Mouse (Mus musculus) heart, postnatal 4 days (tissue): Measurements from ENCODE around the gene Agbl4. TPM values are rescaled to one million over a fixed set of nuclear protein-coding genes. Genes with fewer than 3 reads are reported as not detected.
"Not testable (repeated sequence)": the region's sequence is repeated elsewhere in the genome, so short reads cannot be mapped to it uniquely, and the experiment has no call there.

Experiments
- DNase-seq: peaks from one replicate; pipeline ENCODE4 v3.0.0; 2021
- total RNA-seq, 2 experiments: library from RNA; stranded (reverse); gene quantifications; 2 replicates each; pipeline ENCODE4 v1.2.3; 2021

Gene Agbl4
- total RNA-seq, 2 experiments from 2014 or later = 0.43 to 0.72 TPM

DNA sequence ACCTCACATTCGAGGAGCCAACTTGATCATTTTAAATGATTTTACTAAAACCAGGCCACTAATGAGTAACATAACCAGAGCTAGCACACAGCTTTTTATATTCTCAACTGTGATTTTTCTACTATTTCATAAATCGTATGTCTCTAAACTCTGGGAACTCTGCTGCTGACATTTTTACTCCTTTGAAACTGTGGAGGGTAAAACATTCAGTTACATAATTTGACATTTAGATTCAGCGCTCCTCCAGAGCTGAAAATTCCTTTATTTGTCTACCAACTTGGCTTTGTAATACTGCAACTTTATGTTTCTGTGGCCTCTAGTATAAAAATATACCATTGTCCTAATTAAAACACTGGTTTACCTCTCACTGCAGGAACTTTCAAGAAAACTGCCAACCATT lies 523.6 kb downstream of the Agbl4 start:
- DNase-seq = no peak

DNA sequence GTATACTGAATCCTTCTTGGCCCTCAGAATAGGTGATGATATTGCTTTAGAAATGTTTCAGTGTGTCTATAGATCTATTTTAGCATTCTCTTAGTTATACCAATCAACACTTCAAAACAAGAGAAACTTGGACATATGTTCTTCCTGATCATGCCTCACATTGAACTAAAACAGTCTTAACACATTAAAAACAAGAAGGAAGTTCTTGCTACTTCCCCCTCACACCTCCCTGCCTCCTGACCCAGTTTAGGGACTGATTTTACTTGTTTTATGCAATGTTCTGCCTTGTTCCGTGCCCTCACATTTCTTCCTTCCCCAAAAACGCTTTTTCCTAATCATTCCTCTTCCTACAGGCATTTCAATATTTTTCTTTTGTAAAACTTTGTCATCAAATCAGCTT lies 604.2 kb downstream of the Agbl4 start:
- DNase-seq = no peak

DNA sequence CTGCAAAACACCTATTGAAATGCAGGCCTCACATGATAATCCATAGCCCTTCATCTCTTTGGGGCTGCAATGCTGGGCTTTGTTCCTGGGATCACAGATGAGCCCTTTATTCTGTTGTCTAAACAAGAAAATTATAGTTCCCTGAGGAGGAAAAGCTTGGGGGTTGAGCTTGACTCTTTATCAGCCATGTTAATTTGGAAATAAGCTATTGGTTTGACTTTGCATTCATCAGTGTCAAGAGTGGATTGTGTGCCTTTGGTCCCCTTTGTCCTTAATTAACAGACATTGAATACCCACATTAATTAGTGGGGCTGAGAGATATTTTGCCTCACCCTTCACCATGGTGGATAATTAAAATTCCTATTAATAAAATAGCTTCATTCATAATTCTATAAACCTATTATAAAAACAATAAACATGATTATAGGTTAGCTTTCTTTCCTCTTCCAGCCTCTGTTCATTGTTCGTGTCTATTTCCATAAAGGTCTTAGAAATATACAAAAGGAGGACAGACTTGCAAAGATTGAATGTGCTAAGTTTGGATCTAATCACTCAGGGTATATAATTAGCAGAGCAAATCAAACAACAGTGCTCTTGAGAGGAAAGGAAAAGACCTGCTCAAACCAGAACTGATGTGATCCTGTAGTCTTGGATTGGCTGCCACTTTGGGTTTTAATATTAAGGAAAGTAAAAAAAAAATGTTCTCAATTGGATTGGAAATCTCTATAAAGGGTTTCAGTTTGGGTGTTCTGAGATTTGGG lies 607.4 kb downstream of the Agbl4 start:
- DNase-seq = no peak

DNA sequence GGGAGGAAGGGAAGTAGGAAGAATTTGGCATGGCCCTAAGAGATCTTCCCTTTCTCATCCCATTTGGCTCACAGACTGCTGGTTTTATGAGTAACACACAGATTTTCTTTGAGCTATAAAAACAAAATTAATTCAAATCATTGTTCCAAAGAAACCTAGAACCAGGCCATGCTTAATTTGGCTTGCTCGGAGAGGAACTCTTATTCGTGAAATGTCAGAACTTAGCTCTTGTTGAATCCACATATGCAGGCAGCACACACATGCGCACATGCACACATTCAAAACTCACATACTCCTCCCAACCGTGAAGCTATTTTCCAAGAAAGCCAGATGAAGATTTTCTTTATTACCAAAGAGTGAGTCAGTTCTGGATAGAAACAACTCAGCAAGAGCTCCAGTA lies 621.9 kb downstream of the Agbl4 start:
- DNase-seq = no peak

DNA sequence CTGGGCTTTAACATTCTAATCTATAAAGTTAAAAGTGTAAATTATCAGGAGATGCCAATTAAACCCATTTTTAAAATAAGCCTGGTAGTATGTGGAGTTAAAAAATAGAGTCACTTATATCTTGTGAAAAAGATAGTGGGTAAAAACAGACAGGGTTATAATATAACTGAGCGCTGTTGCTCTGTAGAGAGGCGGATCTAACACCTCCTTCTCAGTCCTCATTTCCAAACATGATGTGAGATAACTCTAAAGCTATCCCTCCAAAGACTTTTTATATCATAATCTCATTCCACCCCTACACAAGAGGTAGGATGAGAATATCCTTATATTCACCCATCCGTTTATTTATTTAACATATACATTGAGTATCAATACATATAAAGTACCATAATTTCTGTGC lies 669.9 kb downstream of the Agbl4 start:
- no peak for DNase-seq

DNA sequence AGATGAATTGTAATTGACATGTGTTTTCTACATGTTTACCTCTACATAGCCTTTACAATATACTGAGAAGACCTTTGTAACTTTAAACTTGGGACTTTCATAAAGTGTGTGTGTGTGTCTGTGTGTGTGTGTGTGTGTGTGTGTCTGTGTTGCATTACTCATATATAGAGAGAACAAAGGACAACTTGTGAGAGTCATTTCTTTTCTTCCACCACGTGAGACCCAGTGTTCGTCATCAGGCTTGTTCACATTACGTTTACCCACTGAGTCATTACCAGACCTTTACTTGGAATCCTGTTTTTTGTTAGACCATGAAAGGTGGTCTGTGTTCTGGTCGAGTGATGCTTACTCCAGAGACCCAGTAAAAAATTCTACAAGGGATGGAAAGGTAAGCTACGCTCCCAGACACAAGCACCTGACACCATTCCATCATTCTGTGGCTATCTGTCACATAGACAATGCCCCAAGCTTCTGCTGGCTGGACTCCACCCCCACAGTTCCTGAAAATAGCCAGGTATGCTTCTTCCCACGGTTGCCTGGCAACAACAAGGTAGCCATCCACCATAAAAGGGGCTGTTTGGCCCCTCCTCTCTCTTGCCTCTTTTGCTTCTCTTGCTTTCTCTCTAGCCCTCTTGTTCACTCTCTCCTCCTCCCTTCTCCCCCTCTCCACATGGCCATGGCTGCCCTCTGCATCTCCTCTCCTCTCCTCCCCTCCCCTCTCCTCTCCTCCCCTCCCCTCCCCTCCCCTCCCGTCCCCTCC lies 676.5 kb downstream of the Agbl4 start:
- no peak for DNase-seq

DNA sequence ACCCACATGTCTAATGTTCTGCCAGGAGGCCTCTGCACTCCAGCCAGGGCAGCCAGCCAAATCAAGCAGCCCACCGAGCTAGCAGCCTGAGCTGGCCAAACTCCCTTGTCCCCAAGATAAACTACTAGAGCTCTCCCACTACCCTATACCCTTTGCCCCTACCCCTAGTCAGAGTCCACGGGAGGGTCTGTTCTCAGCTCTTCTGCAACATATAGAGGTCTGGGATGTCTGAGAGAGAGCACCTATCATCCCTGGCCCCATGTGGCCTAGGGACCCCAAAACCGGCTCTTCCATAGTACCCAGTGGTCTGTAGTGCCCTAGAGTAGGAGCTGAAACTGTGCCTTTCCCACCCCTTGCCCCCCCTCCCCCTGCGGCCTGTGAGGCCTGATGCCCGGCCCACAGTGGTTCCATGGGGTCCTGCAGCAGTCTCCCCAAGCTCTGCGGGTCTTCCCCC lies 677.3 kb downstream of the Agbl4 start:
- no peak for DNase-seq

DNA sequence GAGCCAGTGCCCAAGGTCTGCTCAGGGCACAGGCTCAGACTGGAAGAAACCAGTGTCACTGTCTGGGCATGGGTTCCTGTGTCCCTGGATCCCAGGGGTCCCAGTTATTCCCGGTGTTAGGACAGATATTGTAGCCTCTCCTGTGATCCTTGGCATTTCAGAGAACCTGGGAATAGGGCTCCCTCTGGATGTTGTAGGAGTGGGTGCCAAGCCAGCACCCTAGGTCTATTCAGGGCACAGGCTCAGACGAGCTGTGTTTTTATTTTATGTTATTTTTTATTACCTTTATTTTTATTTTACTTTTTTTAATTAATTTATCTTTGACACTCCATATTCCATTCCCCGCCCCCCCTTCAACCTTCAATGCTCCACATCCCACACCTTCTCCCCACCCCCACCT lies 680.3 kb downstream of the Agbl4 start:
- no peak for DNase-seq

DNA sequence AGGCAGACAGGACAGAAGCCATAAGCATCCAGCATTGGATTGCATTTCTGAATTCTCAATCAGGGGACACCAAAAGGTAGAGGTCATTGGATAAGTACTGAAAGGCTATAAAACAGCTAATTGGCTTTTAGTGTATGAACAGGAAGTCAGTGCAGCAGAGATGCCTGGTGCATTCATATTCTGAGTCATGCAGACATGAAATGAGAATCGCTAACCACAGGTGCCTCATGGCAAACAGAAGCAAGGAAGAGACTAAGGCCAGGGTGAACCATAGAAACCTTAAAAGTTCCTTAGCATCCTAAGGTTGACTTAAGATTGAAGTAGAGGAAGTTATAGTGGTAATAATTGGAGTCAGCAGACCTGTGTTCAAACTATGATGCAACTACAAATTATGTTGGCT lies 687.9 kb downstream of the Agbl4 start:
- DNase-seq = no peak

DNA sequence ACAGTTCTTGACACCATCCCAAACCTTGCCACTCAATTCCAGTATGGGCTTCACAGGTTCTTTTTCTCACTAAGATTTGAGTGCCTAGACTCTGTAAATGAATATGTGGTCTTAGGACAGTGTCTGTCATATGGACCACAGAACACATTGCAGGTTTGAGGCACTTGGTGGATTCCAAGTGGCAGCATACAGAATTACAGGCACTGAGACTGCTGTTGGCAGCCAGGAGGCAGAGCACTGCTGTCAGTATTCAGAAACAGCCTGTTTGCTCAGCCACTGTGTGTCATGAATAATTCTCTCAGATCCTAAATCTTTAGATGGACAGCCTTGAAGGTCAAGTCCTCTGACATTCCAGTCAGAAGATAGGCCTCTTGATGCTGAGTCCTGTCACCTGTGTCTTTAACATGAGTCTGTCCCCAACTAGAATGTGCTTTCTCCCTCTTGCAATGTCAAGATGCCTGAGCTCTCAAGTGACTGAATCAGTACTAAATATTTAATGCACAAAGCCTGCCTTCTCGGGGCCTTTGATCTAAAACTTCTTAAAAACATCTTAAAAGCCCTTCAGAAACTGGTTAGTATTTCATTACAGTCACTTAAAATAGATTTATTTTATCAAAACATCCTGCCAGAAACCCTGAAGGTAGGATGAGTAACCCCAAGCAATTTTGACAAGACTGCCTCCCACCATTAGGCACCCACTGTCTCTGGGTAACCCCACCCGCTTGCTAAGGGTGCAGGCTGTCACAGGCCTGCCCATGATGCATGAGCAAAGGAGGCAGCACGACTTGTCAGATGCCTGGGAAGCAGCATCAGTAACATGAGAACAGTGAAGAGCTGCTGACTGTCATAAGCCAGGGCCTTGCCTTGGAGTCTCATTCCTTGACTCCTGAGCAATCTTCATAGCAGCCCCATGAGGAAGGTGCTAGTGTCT lies 739.0 kb downstream of the Agbl4 start:
- DNase-seq = no peak

DNA sequence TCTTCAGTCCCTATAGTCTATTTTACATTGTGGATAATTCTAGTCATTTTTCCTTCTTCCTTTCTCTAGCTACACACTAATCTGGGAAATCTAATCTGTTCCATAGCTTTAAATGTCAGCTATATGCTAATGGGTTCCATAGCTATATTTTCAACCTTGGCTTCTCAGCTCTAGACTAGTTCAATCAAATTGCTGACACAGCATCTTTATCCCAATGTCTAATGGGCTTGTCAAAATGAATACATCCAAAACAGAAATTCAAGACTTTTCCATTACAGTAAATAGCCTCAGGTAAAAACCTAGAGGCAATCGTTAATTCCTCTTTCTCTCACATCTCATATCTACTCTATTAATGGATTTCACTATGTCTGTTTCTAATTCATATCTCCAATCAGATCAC lies 750.3 kb downstream of the Agbl4 start:
- DNase-seq = no peak

DNA sequence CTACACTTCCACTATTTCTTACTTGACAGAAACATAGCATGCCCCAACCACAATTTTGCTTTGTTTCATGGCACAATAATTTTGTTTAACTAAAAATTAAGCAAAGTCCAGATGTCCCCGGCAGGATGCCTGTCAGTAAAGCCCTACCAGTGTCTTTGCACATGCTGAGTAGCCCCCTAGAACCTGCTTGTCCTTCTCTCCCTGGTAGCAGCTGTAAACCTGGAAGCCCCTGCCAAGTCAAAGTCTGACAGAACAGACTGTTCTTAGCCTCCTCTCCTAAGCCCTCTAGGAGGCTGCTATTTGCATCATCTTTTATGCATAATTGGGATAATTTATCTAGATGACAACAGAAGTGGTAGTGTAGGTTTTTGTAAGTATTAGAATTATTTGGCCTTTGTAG lies 758.4 kb downstream of the Agbl4 start:
- DNase-seq = no peak

DNA sequence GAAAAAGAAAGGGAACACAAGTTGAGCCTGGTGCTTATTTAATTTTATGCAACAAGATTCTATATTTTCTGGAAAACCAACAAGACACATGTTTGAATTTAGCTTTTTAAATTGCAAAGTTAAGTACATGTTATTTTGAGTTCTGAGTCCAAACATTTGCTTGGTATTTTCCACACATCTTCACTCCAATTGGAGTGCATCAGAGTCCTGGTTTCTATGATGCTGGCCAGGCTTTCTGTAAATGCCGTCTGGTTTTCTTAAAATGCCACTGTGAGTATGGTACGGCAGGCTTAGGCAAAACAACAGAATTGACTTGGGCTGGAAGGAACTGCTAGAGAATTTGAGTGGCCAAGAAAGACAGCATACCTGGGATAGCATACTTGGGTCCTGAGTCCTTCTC lies 784.0 kb downstream of the Agbl4 start:
- no peak for DNase-seq

DNA sequence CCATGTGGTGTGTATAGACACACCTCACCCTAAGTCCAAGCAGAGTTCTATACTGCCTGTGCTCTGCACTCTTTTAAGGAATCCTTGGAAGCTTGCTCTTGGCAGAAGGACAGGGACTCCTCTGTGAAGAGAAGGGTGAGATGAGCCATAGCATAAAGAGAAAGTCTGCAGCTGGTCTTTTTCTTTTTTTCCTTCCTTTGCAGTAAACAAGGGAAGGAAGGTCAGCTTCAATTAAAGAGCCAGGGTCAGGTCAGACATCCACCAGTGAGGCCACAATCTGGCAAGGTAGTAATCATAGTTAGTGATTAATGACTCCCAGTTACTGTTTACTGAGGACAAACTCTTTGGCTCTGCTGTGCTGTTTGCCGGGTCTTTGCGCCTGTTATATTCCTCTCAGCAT lies 802.6 kb downstream of the Agbl4 start:
- DNase-seq = no peak

DNA sequence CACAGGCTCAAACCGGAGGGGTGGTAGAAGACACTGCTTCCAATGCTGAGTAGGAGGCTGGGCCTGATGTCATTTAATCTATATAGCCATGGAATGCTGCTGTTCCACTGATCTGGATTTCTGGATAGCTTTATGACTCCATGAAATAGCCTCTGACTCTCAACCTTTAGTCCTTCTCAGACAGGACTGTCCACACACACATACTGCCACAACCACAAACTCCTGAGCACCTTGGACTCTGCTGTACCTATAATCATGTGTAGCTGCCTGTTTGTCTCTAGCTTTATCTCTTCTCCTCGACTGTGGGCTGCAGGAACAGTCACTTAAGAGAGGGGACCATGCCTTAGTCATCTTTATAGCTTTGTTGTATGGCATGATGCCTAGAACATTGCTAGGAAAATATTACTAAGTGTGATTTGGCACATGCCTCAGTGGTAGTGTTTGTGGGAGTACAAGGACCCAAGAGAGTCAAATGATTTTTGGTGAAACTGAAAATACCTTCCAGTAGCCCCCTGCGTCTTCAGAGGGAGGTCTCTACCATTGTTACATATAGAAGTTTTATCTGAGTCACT lies 817.8 kb downstream of the Agbl4 start:
- DNase-seq = no peak

DNA sequence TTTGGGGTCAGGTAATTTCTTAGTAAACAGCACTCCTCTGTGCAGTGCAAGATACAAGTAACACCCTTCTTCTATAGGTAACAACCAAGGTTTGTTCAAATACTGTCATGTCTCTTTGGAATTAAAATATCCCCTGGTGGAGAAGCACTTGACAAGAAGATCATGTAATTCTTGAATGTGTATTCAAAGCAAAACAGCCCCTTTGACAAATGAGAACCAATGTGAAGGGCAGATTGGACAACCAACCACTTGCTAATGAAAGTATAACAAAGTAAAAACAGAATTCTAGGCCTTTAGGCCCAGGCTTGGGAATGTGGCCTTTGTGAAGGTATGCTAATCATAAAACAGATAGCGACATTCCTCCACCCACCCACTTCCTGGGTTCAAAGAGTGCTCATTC lies 821.6 kb downstream of the Agbl4 start:
- DNase-seq = not testable (repeated sequence)

DNA sequence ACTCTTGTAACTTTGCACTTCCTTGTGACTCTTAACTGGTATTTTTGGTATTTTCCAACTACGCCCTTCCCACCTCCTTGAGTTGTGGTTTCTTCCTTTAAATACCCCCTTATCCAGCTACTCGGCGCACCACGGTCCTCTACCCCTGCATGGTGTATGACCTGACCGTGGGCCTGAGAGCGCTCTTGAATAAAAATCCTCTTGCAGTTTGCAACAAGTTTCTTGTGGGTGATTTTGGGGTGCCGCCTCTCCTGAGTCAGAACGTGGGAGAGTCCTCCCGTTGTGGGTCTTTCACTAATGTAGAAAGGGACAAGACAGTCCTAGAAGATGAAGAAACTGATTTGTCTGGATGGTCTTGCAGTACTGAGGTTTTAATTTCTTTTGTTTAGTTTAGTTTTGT lies 822.1 kb downstream of the Agbl4 start:
- DNase-seq = not testable (repeated sequence)

DNA sequence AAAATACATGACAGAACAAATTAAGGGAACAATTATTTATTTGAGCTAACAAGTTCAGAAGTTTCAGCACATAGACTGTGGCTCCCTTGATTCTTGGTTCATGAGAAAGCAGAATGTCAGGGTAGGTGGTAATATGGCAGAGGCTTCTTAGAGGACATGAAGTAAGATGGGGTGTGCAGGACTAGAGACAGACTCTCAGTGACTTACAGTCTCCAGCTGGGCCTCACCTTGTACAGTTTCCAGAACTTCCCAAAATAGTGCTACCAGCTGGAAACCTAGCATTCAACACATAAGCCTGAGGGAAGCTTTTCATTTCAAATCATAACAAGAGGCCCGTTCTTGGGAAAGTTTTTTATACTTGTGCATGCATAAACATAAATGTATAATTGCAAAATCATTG lies 836.4 kb downstream of the Agbl4 start:
- no peak for DNase-seq

DNA sequence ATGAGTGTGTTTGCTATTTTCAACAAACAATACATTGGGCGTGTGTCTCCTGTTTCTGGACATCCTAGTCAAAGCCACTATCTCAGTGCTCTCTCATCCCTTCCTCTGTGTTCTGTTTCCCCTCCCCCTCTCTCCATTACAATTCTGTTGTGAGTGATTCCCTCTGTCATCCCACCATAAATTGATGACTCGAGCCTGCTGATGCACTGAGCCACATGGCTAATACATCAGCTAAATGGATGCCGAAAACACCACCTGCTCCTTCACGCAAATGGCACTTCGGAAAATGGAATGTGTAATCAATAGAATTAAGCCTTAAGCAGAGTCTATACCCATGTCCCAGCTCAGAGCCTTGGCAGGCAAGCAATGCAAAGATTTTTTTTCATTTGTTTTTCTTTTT lies 854.5 kb downstream of the Agbl4 start:
- no peak for DNase-seq

DNA sequence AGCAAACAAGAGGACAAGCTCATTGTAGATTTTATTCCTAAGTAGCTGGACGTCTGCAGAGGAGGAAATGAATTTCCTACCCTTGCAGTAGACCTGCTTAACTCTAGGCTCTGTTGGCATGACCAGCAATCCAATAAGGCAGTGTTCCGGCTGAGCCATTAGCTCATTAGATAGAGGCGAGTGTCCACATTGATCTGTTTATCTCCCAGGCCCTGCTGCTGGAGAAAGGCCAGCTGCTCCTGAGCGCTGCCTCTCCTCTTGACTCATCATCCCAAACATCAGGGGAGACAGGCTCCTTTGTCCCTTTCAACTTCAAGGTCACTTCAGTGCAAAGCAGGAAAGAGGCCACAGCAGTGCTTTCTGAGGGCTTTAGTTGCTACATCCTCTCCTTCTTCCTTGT lies 858.0 kb downstream of the Agbl4 start:
- DNase-seq = no peak

DNA sequence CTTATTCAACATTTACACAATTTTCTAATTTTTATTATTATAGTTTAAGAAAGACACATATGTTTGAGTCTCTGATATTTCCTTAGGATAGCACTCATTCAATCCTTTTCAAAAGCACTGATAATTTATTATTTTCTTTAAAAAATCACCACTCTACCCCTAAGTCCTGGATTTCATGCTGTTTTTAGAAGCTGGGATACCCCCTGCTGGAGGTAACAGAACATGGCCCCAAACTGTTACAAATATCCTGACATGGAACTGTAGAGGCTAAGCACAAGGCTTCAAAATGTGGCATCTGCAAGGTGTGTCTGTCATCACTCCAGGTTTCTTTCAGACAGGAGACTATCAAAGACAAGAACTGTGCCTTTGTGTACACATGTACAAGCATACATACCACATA lies 859.5 kb downstream of the Agbl4 start:
- no peak for DNase-seq

DNA sequence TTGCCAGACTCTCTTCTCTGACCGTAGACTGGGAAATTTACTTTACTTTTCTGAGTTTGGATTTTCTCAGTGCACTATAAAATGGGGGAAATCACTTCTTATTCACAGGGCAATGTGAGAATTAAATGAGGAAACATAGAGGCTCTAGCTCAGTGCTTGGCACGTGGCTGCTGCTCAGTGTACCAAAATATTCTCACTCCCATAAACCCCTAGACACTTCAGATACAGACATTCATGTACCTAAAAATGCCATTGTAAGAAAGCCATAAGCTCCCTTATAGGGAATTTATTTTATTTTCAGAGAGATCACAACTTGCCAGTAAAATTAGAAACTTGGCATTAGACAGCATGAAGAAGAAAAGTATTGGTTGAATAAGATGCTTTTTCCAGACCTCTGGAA lies 883.5 kb downstream of the Agbl4 start:
- DNase-seq = no peak

DNA sequence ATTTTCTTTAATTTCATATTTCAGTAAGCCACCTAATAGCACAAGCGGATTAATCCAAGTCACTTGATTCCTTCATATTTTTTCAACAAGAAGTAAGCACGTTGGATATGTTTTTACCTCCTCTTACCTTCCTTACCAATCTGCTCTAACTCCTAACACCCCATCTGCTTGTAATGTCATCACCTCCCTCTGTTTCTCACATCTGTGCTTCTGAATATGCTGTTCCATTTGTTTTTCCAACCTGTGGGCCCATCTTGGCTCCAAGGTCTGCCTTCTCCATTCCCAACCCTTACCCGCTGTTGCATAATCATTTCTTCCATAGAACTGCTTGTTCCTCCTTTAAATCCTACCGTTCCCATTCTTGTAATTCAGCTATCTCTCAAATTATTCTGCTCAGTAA lies 884.4 kb downstream of the Agbl4 start:
- no peak for DNase-seq
